Comparison of ENCODE assay signal across 8 mouse cellular contexts in genomic region chr3:82364988-82365387, GRCm38 (mm10). TPM values are rescaled to one million over a fixed set of nuclear protein-coding genes. Genes with fewer than 3 reads are reported as not detected.
DNase-seq lines count a peak whose midpoint lies in the region; ATAC-seq and TF ChIP-seq lines count a peak whose summit lies in the region.

No protein-coding gene starts in this region.

- no peaks in the 10 kb centered on the region for H3K4me1 ChIP-seq in intestine, postnatal 0 days (replicated peaks; ENCODE audit: control insufficient read depth, insufficient read depth, low read length)
- no peaks in the 10 kb centered on the region for H3K4me1 ChIP-seq in intestine, embryonic 15.5 days (replicated peaks)
- no peaks in the 10 kb centered on the region for H3K4me1 ChIP-seq in CH12.LX (ENCODE audit: control insufficient read depth in 1 of 2, insufficient read depth in 2 of 2)
- no peaks in the 10 kb centered on the region for H3K4me1 ChIP-seq in hindbrain, postnatal 0 days (ENCODE audit: insufficient read depth, low read length)
- no peaks in the 10 kb centered on the region for H3K4me1 ChIP-seq in neural tube, embryonic 14.5 days (ENCODE audit: control insufficient read depth, insufficient read depth, low read length)

- no peak for ATAC-seq in intestine, postnatal 0 days
- no peak for ATAC-seq in intestine, embryonic 15.5 days
- ATAC-seq in hindbrain, postnatal 0 days, result peak; percentile 70
- peak; percentile 62; the same call in 1 of the 2 replicates for ATAC-seq in neural tube, embryonic 14.5 days (ENCODE audit: low read depth)
- ATAC-seq in erythroblast, adult 5-6 weeks (replicated peaks; ENCODE audit: low FRiP score, poor library complexity, severe bottlenecking), result no peak

- no peaks in the 10 kb centered on the region for H3K27me3 ChIP-seq in intestine, postnatal 0 days (replicated peaks; ENCODE audit: control insufficient read depth, insufficient read depth, low read length)
- H3K27me3 ChIP-seq in intestine, embryonic 15.5 days (replicated peaks), result no peaks in the 10 kb centered on the region
- no peaks in the 10 kb centered on the region for H3K27me3 ChIP-seq in CH12.LX (replicated peaks)
- H3K27me3 ChIP-seq in hindbrain, postnatal 0 days (ENCODE audit: insufficient read depth, low read length), result no peaks in the 10 kb centered on the region
- H3K27me3 ChIP-seq in neural tube, embryonic 14.5 days (ENCODE audit: control insufficient read depth, insufficient read depth, low read length), result no peaks in the 10 kb centered on the region

- no peak for TF ChIP-seq POLR2A in CH12.LX (IDR thresholded peaks at IDR 0.05; ENCODE audit: low read depth, low read length)

- H3K4me3 ChIP-seq in intestine, postnatal 0 days (ENCODE audit: low read depth, low read length), result no peak overlapping the region
- H3K4me3 ChIP-seq in intestine, embryonic 15.5 days (replicated peaks), result no peak overlapping the region
- no peak overlapping the region for H3K4me3 ChIP-seq in CH12.LX (replicated peaks in 1 of 3; ENCODE audit: low read depth in 2 of 3, low read length in 2 of 3, poor library complexity in 1 of 3)
- H3K4me3 ChIP-seq in hindbrain, postnatal 0 days (ENCODE audit: low read length), result no peak overlapping the region
- no peak overlapping the region for H3K4me3 ChIP-seq in neural tube, embryonic 14.5 days (ENCODE audit: low read depth, low read length)

- WGBS in intestine, postnatal 0 days, result 29% methylated on average over 4 of the region's 4 CpGs
- 36% methylated on average over 4 of the region's 4 CpGs for WGBS in intestine, embryonic 15.5 days
- 21% methylated on average over 4 of the region's 4 CpGs for WGBS in hindbrain, postnatal 0 days
- WGBS in neural tube, embryonic 14.5 days, result 32% methylated on average over 4 of the region's 4 CpGs

- peak; percentile 60 for TF ChIP-seq RAD21 in CH12.LX (IDR thresholded peaks at IDR 0.05; ENCODE audit: low read depth, low read length)

- H3K9ac ChIP-seq in intestine, postnatal 0 days (ENCODE audit: low read depth, low read length), result no peak overlapping the region
- no peak overlapping the region for H3K9ac ChIP-seq in intestine, embryonic 15.5 days
- H3K9ac ChIP-seq in CH12.LX (ENCODE audit: insufficient read depth, low read depth), result no peak overlapping the region
- no peak overlapping the region for H3K9ac ChIP-seq in hindbrain, postnatal 0 days (replicated peaks; ENCODE audit: low read length)
- no peak overlapping the region for H3K9ac ChIP-seq in neural tube, embryonic 14.5 days (replicated peaks; ENCODE audit: low read depth, low read length)

- no peak for TF ChIP-seq EP300 in CH12.LX (IDR thresholded peaks at IDR 0.05; ENCODE audit: low read length)

- DNase-seq in CH12.LX (ENCODE audit: extremely low read depth), result peak; percentile 49
- peak; percentile 14 for DNase-seq in c-Kit-positive CD71-positive TER-119-positive erythroid progenitor cells, embryonic 14.5 days (ENCODE audit: low spot score)
- peak; percentile 82 for DNase-seq in hindbrain, postnatal 0 days (ENCODE audit: low spot score)
- no peak for DNase-seq in spleen, adult 12 weeks (ENCODE audit: low spot score)

- dilution Hi-C loops in CH12.LX (cut with MboI; ENCODE audit: extremely low pct_ligation_motif_present, extremely low pct_unique_long_range_greater_than_20kb, low sequenced_read_pairs), result no loop called here

- H3K36me3 ChIP-seq in intestine, postnatal 0 days (ENCODE audit: control insufficient read depth, insufficient read depth), result no peaks in the 10 kb centered on the region
- no peaks in the 10 kb centered on the region for H3K36me3 ChIP-seq in intestine, embryonic 15.5 days
- H3K36me3 ChIP-seq in CH12.LX (replicated peaks in 1 of 2; ENCODE audit: control insufficient read depth in 1 of 2, insufficient read depth in 1 of 2, low read length in 1 of 2), result no peaks in the 10 kb centered on the region
- peaks cover 22% of the 10 kb centered on the region for H3K36me3 ChIP-seq in hindbrain, postnatal 0 days (ENCODE audit: insufficient read depth, low read length)
- 0 out of 2 replicates have a peak, but pooled peaks cover 4% of the 10 kb centered on the region for H3K36me3 ChIP-seq in neural tube, embryonic 14.5 days (ENCODE audit: control insufficient read depth, insufficient read depth, low read length)

- no peaks in the 10 kb centered on the region for H3K79me2 ChIP-seq in CH12.LX (replicated peaks; ENCODE audit: control insufficient read depth, extremely low read depth, insufficient read depth, poor library complexity, severe bottlenecking)

- no peaks in the 10 kb centered on the region for H3K9me3 ChIP-seq in intestine, postnatal 0 days (ENCODE audit: control insufficient read depth)
- no peaks in the 10 kb centered on the region for H3K9me3 ChIP-seq in intestine, embryonic 15.5 days
- H3K9me3 ChIP-seq in CH12.LX (replicated peaks; ENCODE audit: low read length), result no peaks in the 10 kb centered on the region
- no peaks in the 10 kb centered on the region for H3K9me3 ChIP-seq in hindbrain, postnatal 0 days (ENCODE audit: low read length)
- no peaks in the 10 kb centered on the region for H3K9me3 ChIP-seq in neural tube, embryonic 14.5 days (ENCODE audit: control insufficient read depth, low read length)

- H3K27ac ChIP-seq in intestine, postnatal 0 days (ENCODE audit: low read depth, low read length), result no peak overlapping the region
- H3K27ac ChIP-seq in intestine, embryonic 15.5 days, result no peak overlapping the region
- H3K27ac ChIP-seq in CH12.LX (ENCODE audit: insufficient read depth, low read depth), result no peak overlapping the region
- no peak overlapping the region for H3K27ac ChIP-seq in hindbrain, postnatal 0 days
- no peak overlapping the region for H3K27ac ChIP-seq in neural tube, embryonic 14.5 days (ENCODE audit: low read depth, low read length)

- peak; percentile 91 for TF ChIP-seq CTCF in intestine, postnatal 0 days (IDR thresholded peaks at IDR 0.05; ENCODE audit: low read depth)
- TF ChIP-seq CTCF in CH12.LX (conservative IDR thresholded peaks at IDR 0.05 in 1 of 2, IDR thresholded peaks at IDR 0.05 in 1 of 2; ENCODE audit: low read depth in 2 of 2, low read length in 2 of 2), result peak; percentile 74
- peak; percentile 94 for TF ChIP-seq CTCF in hindbrain, postnatal 0 days (IDR thresholded peaks at IDR 0.05; ENCODE audit: low read depth)

- in situ Hi-C loops in CH12.LX (cut with MboI; ENCODE audit: low pct_ligation_motif_present, low pct_unique_long_range_greater_than_20kb, low sequenced_read_pairs), result loop anchor here (25.0 kb wide), 1 partner anchor 497 kb away; no protein-coding TSS in a partner anchor

- H3K4me2 ChIP-seq in intestine, postnatal 0 days (replicated peaks; ENCODE audit: low read depth), result no peak overlapping the region
- no peak overlapping the region for H3K4me2 ChIP-seq in intestine, embryonic 15.5 days (replicated peaks)
- no peak overlapping the region for H3K4me2 ChIP-seq in CH12.LX (ENCODE audit: insufficient read depth, low read depth, poor library complexity, severe bottlenecking)
- H3K4me2 ChIP-seq in hindbrain, postnatal 0 days (ENCODE audit: low read depth, low read length), result no peak overlapping the region
- no peak overlapping the region for H3K4me2 ChIP-seq in neural tube, embryonic 14.5 days (ENCODE audit: low read depth, low read length)

TF ChIP-seq in CH12.LX, 34 proteins besides CTCF, POLR2A, EP300 and RAD21:
- TF ChIP-seq SIN3A (IDR thresholded peaks at IDR 0.05; ENCODE audit: low read length), result no peak
- TF ChIP-seq SMC3 (IDR thresholded peaks at IDR 0.05; ENCODE audit: low read depth, low read length), result peak; percentile 78

RNA-seq across cellular contexts. Expression of gene Map9, which starts 7.1 kb away (rescaled TPM):
- 2.2 and 3.3 TPM in 2 replicates for polyA plus RNA-seq in intestine, postnatal 0 days (2015; fragmentation: Nextera tagmentation; extraction: Ambion mirVana)
- 5.3 and 7.4 TPM in 2 replicates for polyA plus RNA-seq in intestine, embryonic 15.5 days (2015; fragmentation: Nextera tagmentation; extraction: Ambion mirVana)
- total RNA-seq in CH12.LX (2012; rRNA removed) (not detected in 2 replicates), CH12.LX (2014; rRNA removed) (not detected in 2 replicates)
- not detected in 2 replicates for polyA plus RNA-seq in CH12.LX (2012; ENCODE audit: insufficient read length, low read depth)
- total RNA-seq in hindbrain, postnatal 0 days (2014; rRNA removed), result 47.8 and 53.3 TPM in 2 replicates
- 109 and 118 TPM in 2 replicates for polyA plus RNA-seq in hindbrain, postnatal 0 days (2015; fragmentation: Nextera tagmentation; extraction: Ambion mirVana)
- 50.5 and 73.6 TPM in 2 replicates for polyA plus RNA-seq in neural tube, embryonic 14.5 days (2014; fragmentation: Nextera tagmentation; extraction: Ambion mirVana)
- not detected in 2 replicates for total RNA-seq in erythroblast, adult 5-6 weeks (2015; ENCODE audit: low replicate concordance)
- not detected in 2 replicates for total RNA-seq in erythroblast, adult 5-6 weeks (2017; ENCODE audit: low replicate concordance)

Comparison
In these comparisons a context has a peak if more than half of its experiments do, and no peak if none do; other contexts are left out.
1. ATAC-seq: peak in hindbrain, postnatal 0 days (single experiment) and neural tube, embryonic 14.5 days (single experiment); none in intestine, postnatal 0 days (single experiment), intestine, embryonic 15.5 days (single experiment) and erythroblast, adult 5-6 weeks (single experiment).
2. Peak in every context shown above with its lines, with median percentiles within 50 percentile points of each other: CTCF ChIP-seq.